Mouse (Mus musculus): ENCODE measurements around the gene Cacna2d1.

Cacna2d1 gene

DNA sequence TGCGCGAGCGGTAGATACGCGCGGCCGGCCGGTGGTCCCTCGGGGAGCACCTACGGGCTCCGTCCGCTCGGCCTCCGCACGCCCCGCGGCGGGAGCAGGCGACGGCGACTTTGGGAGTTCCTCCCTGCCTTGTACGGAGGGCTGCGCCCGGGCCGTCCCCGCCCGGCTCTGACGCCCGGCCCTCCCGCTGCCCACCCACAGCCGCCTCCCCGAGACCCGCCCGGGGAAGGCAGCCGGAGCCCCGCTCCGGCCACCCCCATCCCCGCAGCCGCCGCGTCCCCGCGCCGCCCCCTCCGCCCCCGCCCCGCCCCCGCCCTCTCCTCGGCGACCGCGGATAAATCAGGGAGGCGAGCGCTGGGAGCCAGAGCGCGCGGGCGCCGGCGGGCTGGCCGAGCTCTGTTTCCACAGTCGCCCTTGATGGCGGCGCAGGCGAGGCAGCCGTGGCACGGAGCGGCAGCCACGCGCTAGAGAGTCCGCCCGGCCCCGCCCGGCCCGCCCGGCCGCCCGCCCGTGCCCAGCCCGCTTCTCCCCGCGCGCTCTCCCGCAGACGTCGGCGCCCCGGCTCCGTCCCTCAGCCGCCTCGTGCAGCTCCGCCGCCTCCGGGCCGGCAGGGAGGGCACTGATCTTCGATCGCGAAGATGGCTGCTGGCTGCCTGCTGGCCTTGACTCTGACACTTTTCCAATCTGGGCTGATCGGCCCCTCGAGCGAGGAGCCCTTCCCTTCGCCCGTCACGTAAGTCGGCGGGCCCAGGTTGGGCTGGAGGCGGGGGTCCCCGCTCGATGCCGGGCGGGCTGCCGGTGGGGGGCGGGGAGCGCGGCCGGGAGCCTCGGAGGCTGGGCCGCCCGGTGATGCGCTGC is at the start of gene Cacna2d1:
Gene Cacna2d1, plus strand, starts transcription at position 316 of the 858 bp plus-strand sequence.
- no peak for DNase-seq (ENCODE audit: low read depth, low spot score)

- no peak for DNase-seq (ENCODE audit: low read depth, low spot score)
Observed at GRCm38 (mm10) chr5:15895098-15895497, 39.4 kb upstream of the Cacna2d1 start.

GRCm38 (mm10) chr5:15896706-15897105 is 37.8 kb upstream of the Cacna2d1 start:
- DNase-seq (ENCODE audit: low read depth, low spot score), result no peak

DNA sequence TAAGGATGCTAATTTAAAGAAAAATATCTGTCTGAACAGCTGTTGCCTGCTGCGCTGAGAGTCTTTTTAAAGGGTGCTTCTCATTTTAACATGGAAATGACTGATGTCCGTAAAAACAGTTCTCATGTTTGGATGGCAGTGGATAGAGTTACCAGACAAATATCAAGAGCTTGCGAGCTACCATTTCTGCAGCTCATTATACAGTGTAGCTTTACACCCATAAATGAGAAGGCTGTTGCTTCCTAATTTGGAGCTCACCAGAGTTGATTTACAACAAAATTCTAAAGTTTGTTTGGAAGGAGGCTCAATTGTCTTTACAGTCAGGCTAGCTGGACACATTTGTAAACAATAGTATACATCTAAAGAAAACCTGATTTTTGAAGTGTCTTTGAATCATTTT is 28.0 kb upstream of the Cacna2d1 start:
- no peak for DNase-seq (ENCODE audit: low read depth, low spot score)

DNA sequence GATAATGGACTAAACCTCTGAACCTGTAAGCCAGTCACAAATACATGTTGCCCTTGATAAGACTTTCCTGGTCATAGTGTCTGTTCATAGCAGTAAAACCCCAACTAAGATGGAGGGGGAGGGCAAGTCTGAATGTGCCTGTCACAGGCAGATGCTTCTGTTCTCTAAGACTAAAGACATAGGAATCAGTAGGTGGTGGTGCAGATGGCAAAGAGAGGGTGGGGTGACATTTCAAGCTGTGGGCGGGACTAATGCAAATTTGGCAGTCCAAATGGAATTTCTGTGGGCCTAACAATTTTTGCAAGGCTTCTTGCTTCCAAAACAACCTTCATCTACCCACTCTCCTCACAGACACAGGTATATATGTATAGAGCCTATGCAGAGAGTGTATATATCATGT is 19.6 kb upstream of the Cacna2d1 start:
- no peak for DNase-seq (ENCODE audit: low read depth, low spot score)

DNA sequence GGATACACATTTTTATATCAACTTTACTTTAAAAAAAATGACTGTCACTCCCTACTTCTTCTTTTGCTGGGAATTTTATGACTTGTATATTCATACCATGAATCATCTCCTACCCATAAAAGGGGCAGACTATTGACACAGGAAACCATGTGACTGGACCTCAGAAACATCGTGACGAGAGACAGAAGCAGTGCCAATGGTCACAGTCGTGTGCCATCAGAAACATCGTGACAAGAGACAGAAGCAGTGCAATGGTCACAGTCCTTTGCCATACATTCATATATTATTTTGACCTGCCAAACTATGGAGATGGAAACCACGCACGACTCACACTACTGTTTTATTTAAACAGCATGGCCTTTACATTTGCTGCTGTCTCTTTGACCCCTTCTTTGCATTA is 6.0 kb upstream of the Cacna2d1 start:
- no peak for DNase-seq (ENCODE audit: low read depth, low spot score)

GRCm38 (mm10) chr5:15933017-15933416 is 1.5 kb upstream of the Cacna2d1 start:
- DNase-seq (ENCODE audit: low read depth, low spot score), result no peak

GRCm38 (mm10) chr5:15933581-15934375 is 713 bp upstream of the Cacna2d1 start:
- DNase-seq (ENCODE audit: low read depth, low spot score), result no peak

DNA sequence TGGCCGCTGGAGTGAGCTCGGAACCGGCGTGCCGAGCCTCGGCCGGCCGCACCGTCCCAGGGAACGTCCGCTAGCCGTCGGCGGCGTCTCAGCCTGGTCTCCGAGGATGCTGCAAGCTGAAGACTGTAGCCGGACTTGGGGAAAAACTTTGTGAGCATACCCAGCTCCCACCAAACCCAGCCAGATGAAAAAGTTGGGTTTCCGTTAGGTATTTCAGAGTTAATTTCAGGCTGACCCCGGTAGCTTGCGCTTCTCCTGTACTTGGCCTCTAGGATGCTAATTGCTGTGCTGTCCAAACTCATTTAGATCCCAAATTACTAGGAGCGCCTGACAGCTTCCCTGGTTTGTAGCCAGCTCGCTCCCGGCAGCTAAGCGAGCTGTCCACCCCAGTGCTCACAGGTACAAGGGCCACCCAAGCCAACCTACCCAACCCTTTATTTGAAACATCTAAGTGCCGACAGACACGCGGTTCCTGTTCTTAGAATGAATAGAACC is 790 bp downstream of the Cacna2d1 start:
- DNase-seq (ENCODE audit: low read depth, low spot score), result no peak

DNA sequence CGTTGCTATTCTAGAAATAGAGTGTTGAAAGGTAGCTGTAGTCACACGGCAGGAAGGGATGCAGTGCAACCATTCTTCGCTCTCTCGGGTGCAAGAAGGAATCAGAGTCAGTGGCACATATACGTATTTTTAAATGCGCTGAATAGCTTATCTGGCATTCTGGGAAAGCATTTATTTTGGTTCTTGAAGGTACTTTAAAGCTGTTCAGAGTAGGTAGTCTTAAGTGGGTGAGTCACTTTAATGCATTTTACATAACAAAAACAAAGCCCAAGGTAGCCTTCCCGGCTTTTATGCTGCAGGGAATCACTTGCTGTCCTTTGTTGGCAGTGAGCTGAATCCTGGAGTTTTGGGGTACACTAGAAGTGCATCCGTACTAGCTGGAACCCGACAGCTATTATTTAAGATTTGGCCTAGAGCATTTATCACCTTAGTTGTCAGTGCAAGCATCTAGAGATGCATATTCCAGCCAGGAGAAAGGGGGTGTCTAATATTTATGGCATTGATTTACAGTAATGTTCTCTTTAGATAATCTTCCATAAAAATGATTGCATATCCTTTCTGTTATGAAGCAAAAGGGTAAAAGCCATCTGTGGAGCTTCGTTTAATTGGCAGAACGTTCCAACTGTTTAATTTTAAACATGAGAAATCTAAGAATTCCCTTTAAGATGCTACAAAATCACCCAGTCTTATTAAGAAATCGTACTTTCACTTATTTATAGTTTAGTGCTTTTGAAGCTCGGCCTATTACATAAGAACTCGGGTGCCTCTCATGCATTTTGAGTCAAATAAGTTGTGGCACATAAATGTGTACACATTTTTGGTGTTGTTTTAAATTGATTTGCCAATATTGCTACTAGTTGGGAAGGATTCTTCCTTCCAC is 1.6 kb downstream of the Cacna2d1 start:
- DNase-seq (ENCODE audit: low read depth, low spot score), result no peak

GRCm38 (mm10) chr5:15941191-15941725 is 6.8 kb downstream of the Cacna2d1 start:
- no peak for DNase-seq (ENCODE audit: low read depth, low spot score)

GRCm38 (mm10) chr5:15942051-15942450 is 7.6 kb downstream of the Cacna2d1 start:
- no peak for DNase-seq (ENCODE audit: low read depth, low spot score)

DNA sequence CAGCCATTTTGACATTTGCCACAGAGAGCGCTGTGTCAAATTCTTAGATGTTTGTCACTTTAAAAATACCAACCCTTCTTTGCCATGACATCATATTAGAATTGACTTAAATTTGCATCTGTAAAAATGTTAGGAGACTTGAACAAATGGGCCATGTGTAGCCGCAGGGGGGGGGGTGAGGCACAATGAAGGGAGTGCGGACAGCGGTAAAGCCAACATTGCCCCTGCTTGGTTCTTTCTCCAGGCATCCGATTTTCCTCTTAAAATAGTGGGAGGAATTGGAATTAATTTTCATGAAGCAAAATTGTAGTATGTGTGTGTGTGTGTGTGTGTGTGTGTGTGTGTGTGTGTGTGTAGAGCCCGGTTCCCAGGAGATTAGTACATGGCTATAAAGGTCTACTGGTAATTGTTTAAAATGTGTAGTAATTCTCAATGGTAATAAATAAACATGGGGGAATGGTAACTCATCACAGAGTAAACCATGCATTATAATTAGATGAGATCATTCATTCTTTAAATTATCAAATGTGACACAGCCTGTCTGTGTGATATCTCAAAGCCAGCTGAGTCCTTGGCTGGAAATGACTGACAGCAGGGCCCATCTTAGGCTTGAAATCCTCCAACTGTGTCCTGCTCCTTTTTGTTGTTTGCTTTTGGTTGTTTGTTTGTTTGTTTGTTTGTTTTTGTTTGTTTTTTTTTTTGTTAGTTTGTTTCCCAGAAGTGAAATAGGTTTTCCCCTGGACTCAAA is 14.0 kb downstream of the Cacna2d1 start:
- DNase-seq (ENCODE audit: low read depth, low spot score), result no peak

GRCm38 (mm10) chr5:15959760-15960159 is 25.3 kb downstream of the Cacna2d1 start:
- no peak for DNase-seq (ENCODE audit: low read depth, low spot score)

- DNase-seq (ENCODE audit: low read depth, low spot score), result no peak
Observed at GRCm38 (mm10) chr5:15961866-15962265, 27.4 kb downstream of the Cacna2d1 start.

- DNase-seq (ENCODE audit: low read depth, low spot score), result no peak
Observed at GRCm38 (mm10) chr5:15966888-15967287, 32.4 kb downstream of the Cacna2d1 start.

DNA sequence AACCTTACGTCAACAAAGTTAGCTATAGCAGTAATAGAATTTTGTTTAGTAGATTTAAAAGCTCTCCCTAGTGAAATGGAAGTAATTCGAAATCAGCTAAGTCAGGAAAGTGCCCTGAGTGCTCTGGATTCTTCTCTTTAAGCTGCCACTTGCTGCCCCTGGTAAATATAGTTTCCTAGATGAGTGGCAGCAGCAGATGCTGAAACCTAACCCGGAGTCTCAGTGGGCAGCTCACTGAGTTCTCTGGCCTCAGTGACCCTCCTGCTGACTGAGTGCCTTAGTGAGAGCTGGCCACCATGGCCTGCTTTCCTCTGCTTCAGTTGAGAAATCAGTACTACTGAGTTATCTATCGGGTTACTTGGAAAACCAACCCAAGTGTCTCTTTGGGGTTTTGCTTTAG is 37.3 kb downstream of the Cacna2d1 start:
- no peak for DNase-seq (ENCODE audit: low read depth, low spot score)

- no peak for DNase-seq (ENCODE audit: low read depth, low spot score)
Observed at GRCm38 (mm10) chr5:15972351-15972750, 37.9 kb downstream of the Cacna2d1 start.

DNA sequence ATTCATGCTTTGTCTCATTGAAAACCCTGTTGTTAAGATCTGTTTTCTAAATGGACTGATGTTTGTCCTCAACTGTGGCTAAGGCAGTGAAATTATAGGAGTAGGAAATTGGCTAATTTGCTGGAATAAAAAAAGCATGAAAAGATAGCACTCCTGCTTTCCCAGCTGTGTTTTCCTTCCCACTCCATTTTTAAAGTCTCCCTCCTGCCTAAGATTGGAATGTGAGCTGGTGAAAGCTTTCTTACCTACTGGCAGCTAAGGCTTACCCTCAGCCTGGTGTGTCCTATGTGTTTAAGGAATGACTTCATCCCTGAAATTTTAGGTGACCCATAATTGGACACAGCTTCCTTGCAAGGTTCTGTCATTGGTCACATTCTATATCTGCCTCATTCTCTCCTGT is 40.2 kb downstream of the Cacna2d1 start:
- no peak for DNase-seq (ENCODE audit: low read depth, low spot score)

DNA sequence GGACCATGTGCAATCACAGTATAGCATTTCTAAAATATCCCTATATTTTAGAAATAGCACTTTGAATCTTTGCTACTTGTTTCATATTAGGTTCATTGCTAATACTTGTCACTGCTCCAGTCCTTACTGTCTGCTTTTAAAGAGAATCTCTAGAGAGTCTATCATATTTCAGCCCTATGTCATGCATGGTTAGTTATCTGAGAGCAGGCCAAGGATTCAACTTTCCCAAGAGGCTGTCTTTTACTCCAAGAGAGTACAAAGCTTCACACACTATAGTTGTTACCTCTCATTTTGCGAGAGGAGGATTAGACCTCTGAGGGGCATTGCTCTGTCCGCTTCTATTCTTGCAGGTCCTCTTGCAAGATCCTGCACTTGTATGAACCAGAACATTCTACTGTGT is 44.7 kb downstream of the Cacna2d1 start:
- no peak for DNase-seq (ENCODE audit: low read depth, low spot score)

DNA sequence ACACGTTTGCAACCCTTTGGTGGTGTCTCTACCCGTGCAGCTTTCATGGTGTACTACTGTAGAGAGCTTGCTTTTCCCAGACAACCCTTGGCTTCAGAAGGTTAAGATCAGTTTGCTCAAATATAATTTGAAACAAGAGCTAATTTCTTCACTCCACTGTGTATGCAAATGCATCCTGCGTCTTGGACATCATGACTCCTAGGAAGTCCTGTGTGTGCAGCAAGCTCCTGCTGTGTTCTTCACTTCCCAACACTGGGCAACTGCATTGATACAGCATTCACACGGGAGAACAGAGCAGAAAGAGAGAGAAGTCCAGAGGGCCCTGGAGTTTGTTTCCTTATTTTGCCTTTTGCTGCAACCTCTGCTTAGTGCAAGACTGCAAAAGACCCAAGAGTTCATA is 48.1 kb downstream of the Cacna2d1 start:
- no peak for DNase-seq (ENCODE audit: low read depth, low spot score)
